Mouse (Mus musculus) CH12.LX (cell line): ENCODE data around the gene Rslcan18. TPM values are rescaled to one million over a fixed set of nuclear protein-coding genes. Genes with fewer than 3 reads are reported as not detected.

Experiments used
- DNase-seq: peaks from one replicate; pipeline ENCODE4 v3.0.0-alpha.2; 2013; ENCODE audit errors: extremely low read depth
- H3K27ac ChIP-seq: 2 replicates; pipeline ENCODE4 v1.5.1; 2012; ENCODE audit warnings: low read depth, mild to moderate bottlenecking, control low read depth, moderate library complexity; ENCODE audit not compliant: insufficient read depth
- H3K27me3 ChIP-seq: replicated peaks from 2 replicates; pipeline ENCODE3; 2012; ENCODE audit warnings: inconsistent platforms
- H3K36me3 ChIP-seq, 2 experiments: replicated peaks in 1 of 2; 2 replicates each; pipeline versions ENCODE3 to v1.6.1; 2012; ENCODE audit warnings: inconsistent platforms in 1 of 2, low read length in 1 of 2, mild to moderate bottlenecking in 1 of 2, mixed read lengths in 1 of 2, moderate library complexity in 1 of 2; ENCODE audit not compliant: control insufficient read depth in 1 of 2, insufficient read depth in 1 of 2
- H3K4me1 ChIP-seq, 2 experiments: 2 replicates each; pipeline ENCODE4 v1.6.1; 2012; ENCODE audit warnings: inconsistent platforms in 1 of 2, moderate library complexity in 1 of 2; ENCODE audit not compliant: insufficient read depth in 2 of 2, control insufficient read depth in 1 of 2
- H3K4me2 ChIP-seq: 2 replicates; pipeline ENCODE4 v1.6.1; 2012; ENCODE audit warnings: low read depth, mild to moderate bottlenecking, control low read depth; ENCODE audit not compliant: poor library complexity, insufficient read depth, severe bottlenecking
- H3K4me3 ChIP-seq, 3 experiments: fragments of 150-350 bp in 1 of 3; sonication (generic) in 1 of 3; replicated peaks in 1 of 3; 2 replicates each; pipeline versions ENCODE3 to v1.5.1; 2011 to 2012; ENCODE audit warnings: low read depth in 2 of 3, low read length in 2 of 3, mild to moderate bottlenecking in 2 of 3, moderate library complexity in 2 of 3, control low read depth in 1 of 3, improper control_type of control experiment in 1 of 3, inconsistent platforms in 1 of 3, mixed read lengths in 1 of 3; ENCODE audit not compliant: poor library complexity in 1 of 3
- H3K79me2 ChIP-seq: replicated peaks from 2 replicates; pipeline ENCODE4 v1.6.1; 2012; ENCODE audit warnings: mild to moderate bottlenecking, moderate library complexity; ENCODE audit not compliant: control insufficient read depth, poor library complexity, insufficient read depth, severe bottlenecking; ENCODE audit errors: extremely low read depth
- H3K9ac ChIP-seq: 2 replicates; pipeline ENCODE4 v1.6.1; 2012; ENCODE audit warnings: low read depth, mild to moderate bottlenecking, control low read depth, moderate library complexity; ENCODE audit not compliant: insufficient read depth
- H3K9me3 ChIP-seq: replicated peaks from 2 replicates; pipeline ENCODE3; 2012; ENCODE audit warnings: low read length, inconsistent platforms, mixed read lengths
- BHLHE40 ChIP-seq: IDR thresholded peaks from 2 replicates; pipeline ENCODE4 v1.6.1; 2011; ENCODE audit warnings: mild to moderate bottlenecking, low read depth, low read length, improper control_type of control experiment
- CHD1 ChIP-seq: IDR thresholded peaks from 2 replicates; pipeline ENCODE4 v1.6.1; 2012; ENCODE audit warnings: low read depth, low read length, improper control_type of control experiment, inconsistent platforms
- CHD2 ChIP-seq: IDR thresholded peaks from 2 replicates; pipeline ENCODE4 v1.6.1; 2011; ENCODE audit warnings: low read length, improper control_type of control experiment
- E2F4 ChIP-seq: IDR thresholded peaks from 2 replicates; pipeline ENCODE4 v1.6.1; 2011; ENCODE audit warnings: low read depth, low read length, improper control_type of control experiment; ENCODE audit not compliant: insufficient replicate concordance
- EP300 ChIP-seq: IDR thresholded peaks from 2 replicates; pipeline ENCODE4 v1.6.1; 2011; ENCODE audit warnings: low read length, improper control_type of control experiment
- IRF4 ChIP-seq: IDR thresholded peaks from 2 replicates; pipeline ENCODE4 v1.6.1; 2014; ENCODE audit warnings: low read depth, mild to moderate bottlenecking, inconsistent platforms, low read length, improper control_type of control experiment
- JUN ChIP-seq: IDR thresholded peaks from 2 replicates; pipeline ENCODE4 v1.6.1; 2011; ENCODE audit warnings: low read depth, mild to moderate bottlenecking, low read length, improper control_type of control experiment, moderate library complexity; ENCODE audit not compliant: insufficient read depth
- MAFK ChIP-seq: IDR thresholded peaks from 2 replicates; pipeline ENCODE4 v1.6.1; 2011; ENCODE audit warnings: low read length, improper control_type of control experiment; ENCODE audit not compliant: insufficient replicate concordance
- MAX ChIP-seq: IDR thresholded peaks from 2 replicates; pipeline ENCODE4 v1.6.1; 2011; ENCODE audit warnings: low read length, improper control_type of control experiment
- MAZ ChIP-seq: IDR thresholded peaks from 2 replicates; pipeline ENCODE4 v1.6.1; 2012; ENCODE audit warnings: low read depth, mild to moderate bottlenecking, inconsistent platforms, low read length, improper control_type of control experiment, moderate library complexity
- MEF2A ChIP-seq: IDR thresholded peaks from 2 replicates; pipeline ENCODE4 v1.6.1; 2014; ENCODE audit warnings: low read depth, mild to moderate bottlenecking, inconsistent platforms, low read length, improper control_type of control experiment, borderline replicate concordance
- MYC ChIP-seq: IDR thresholded peaks from 2 replicates; pipeline ENCODE4 v1.6.1; 2011; ENCODE audit warnings: low read depth, mild to moderate bottlenecking, improper control_type of control experiment, low read length
- PAX5 ChIP-seq: IDR thresholded peaks from 2 replicates; pipeline ENCODE4 v1.6.1; 2012; ENCODE audit warnings: low read length, inconsistent platforms, mixed read lengths
- POLR2A ChIP-seq: IDR thresholded peaks from 2 replicates; pipeline ENCODE4 v1.6.1; 2011; ENCODE audit warnings: low read depth, mild to moderate bottlenecking, improper control_type of control experiment, low read length
- RAD21 ChIP-seq: IDR thresholded peaks from 2 replicates; pipeline ENCODE4 v1.6.1; 2011; ENCODE audit warnings: low read depth, mild to moderate bottlenecking, low read length, improper control_type of control experiment, moderate library complexity
- RCOR1 ChIP-seq: conservative IDR thresholded peaks from 2 replicates; pipeline ENCODE4 v1.6.1; 2012; ENCODE audit warnings: low read depth, mild to moderate bottlenecking, inconsistent platforms, low read length, improper control_type of control experiment
- SIN3A ChIP-seq: IDR thresholded peaks from 2 replicates; pipeline ENCODE4 v1.6.1; 2012; ENCODE audit warnings: low read length, improper control_type of control experiment, inconsistent platforms
- TCF12 ChIP-seq: IDR thresholded peaks from 2 replicates; pipeline ENCODE4 v1.6.1; 2014; ENCODE audit warnings: low read depth, mild to moderate bottlenecking, inconsistent platforms, low read length, improper control_type of control experiment
- USF2 ChIP-seq: conservative IDR thresholded peaks from 2 replicates; pipeline ENCODE4 v1.6.1; 2011; ENCODE audit warnings: low read depth, low read length, improper control_type of control experiment
- ZKSCAN1 ChIP-seq: IDR thresholded peaks from 2 replicates; pipeline ENCODE4 v1.6.1; 2012; ENCODE audit warnings: low read depth, inconsistent platforms, low read length, improper control_type of control experiment, borderline replicate concordance
- ZNF384 ChIP-seq: IDR thresholded peaks from 2 replicates; pipeline ENCODE4 v1.6.1; 2012; ENCODE audit warnings: low read depth, low read length, improper control_type of control experiment, inconsistent platforms
- dilution Hi-C: fragments of 300-500 bp; cut with MboI; formaldehyde crosslinking; loops from 2 replicates; pipeline ENCODE4 v1.14.3; 2020; ENCODE audit warnings: low sequenced_read_pairs; ENCODE audit not compliant: extremely low pct_unique_long_range_greater_than_20kb, extremely low pct_ligation_motif_present
- in situ Hi-C: fragments of 300-500 bp; cut with MboI; formaldehyde crosslinking; loops from 3 replicates; pipeline ENCODE4 v1.14.3; 2019; ENCODE audit warnings: low sequenced_read_pairs, low pct_ligation_motif_present, low pct_unique_long_range_greater_than_20kb, mixed read lengths
- polyA plus RNA-seq: library from polyadenylated mRNA; unstranded; fragments of >175 nt; gene quantifications from 2 replicates; pipeline ENCODE4 v1.2.1, GENCODE M21; 2012; ENCODE audit warnings: low read depth; ENCODE audit not compliant: insufficient read length
- total RNA-seq, 2 experiments: library from RNA; depleted of rRNA; stranded (reverse); fragments of 300-350 nt in 1 of 2; fragments of >200 nt in 1 of 2; gene quantifications; 2 replicates each; pipeline ENCODE4 v1.2.3; 2012 to 2014

The Rslcan18 gene
- total and polyA plus RNA-seq, 3 experiments, result 0.20 to 0.81 (median 0.55) TPM

- H3K36me3 ChIP-seq, result peaks cover 20 to 51% of the 10 kb centered on the region in 2 experiments
- H3K27me3 ChIP-seq, result no peaks in the 10 kb centered on the region
- H3K4me1 ChIP-seq, result no peaks in the 10 kb centered on the region
- in situ Hi-C loops (no loop called here), dilution Hi-C loops (no loop called here)
- H3K4me2 ChIP-seq, result no peak overlapping the region
- no peak for DNase-seq
- H3K4me3 ChIP-seq, result no peak overlapping the region
- no peak overlapping the region for H3K9ac ChIP-seq
- no peaks in the 10 kb centered on the region for H3K79me2 ChIP-seq
- H3K9me3 ChIP-seq, result peaks cover 16% of the 10 kb centered on the region
- no peak overlapping the region for H3K27ac ChIP-seq
- TF ChIP-seq MYC, result no peak
- TF ChIP-seq TCF12, result no peak
- no peak for TF ChIP-seq ZNF384
- no peak for TF ChIP-seq IRF4
- no peak for TF ChIP-seq E2F4
- TF ChIP-seq MEF2A, result no peak
- no peak for TF ChIP-seq MAFK
These were observed 43.3 kb downstream of the Rslcan18 start for GRCm38 (mm10) chr13:67072786-67073185.

GRCm38 (mm10) chr13:67065386-67065785 is 50.7 kb downstream of the Rslcan18 start:
- DNase-seq, result no peak

GRCm38 (mm10) chr13:67062427-67062826 is 53.6 kb downstream of the Rslcan18 start:
- H3K4me2 ChIP-seq, result no peak overlapping the region
- in situ Hi-C loops, result no loop called here
- dilution Hi-C loops, result no loop called here

More at GRCm38 (mm10) chr13:67065386-67065785, 50.7 kb downstream of the Rslcan18 start:
- dilution Hi-C loops, result no loop called here
- in situ Hi-C loops, result no loop called here
- TF ChIP-seq JUN (no peak), TCF12 (no peak), POLR2A (no peak), RCOR1 (no peak), CHD1 (no peak), IRF4 (no peak), ZKSCAN1 (no peak), CHD2 (no peak), MEF2A (no peak), E2F4 (no peak)
- TF ChIP-seq, all 38 proteins: peak for 0
- no peak overlapping the region for H3K27ac ChIP-seq
- no peak overlapping the region for H3K9ac ChIP-seq
- no peaks in the 10 kb centered on the region for H3K79me2 ChIP-seq
- H3K27me3 ChIP-seq, result no peaks in the 10 kb centered on the region
- H3K4me1 ChIP-seq, result 0 out of 4 replicates have a peak, but pooled peaks cover 0 to under 1% of the 10 kb centered on the region in 2 experiments
- peaks cover 3 to 11% of the 10 kb centered on the region in 2 experiments for H3K36me3 ChIP-seq
- no peak overlapping the region for H3K4me2 ChIP-seq
- no peak overlapping the region for H3K4me3 ChIP-seq
- H3K9me3 ChIP-seq, result peaks cover 4% of the 10 kb centered on the region

More at GRCm38 (mm10) chr13:67062427-67062826, 53.6 kb downstream of the Rslcan18 start:
- Histone ChIP-seq H3K4me3 (no peak overlapping the region), H3K9ac (no peak overlapping the region), H3K27ac (no peak overlapping the region), H3K36me3 (peaks cover 0 to 2% of the 10 kb centered on the region in 2 experiments), H3K79me2 (no peaks in the 10 kb centered on the region), H3K27me3 (no peaks in the 10 kb centered on the region), H3K9me3 (no peaks in the 10 kb centered on the region), H3K4me1 (peaks cover 3 to 8% of the 10 kb centered on the region in 2 experiments; a peak in 3 of 4 replicates)
- TF ChIP-seq ZNF384 (no peak), MAX (no peak), ZKSCAN1 (no peak), SIN3A (no peak), USF2 (no peak), BHLHE40 (no peak), EP300 (no peak), JUN (no peak), MAZ (no peak), MYC (no peak), PAX5 (no peak), RAD21 (no peak), RCOR1 (no peak)
- DNase-seq, result no peak
